Mouse (Mus musculus) liver, embryonic 13.5 days (tissue): ENCODE measurements around the gene Fndc10. TPM values are rescaled to one million over a fixed set of nuclear protein-coding genes. Genes with fewer than 3 reads are reported as not detected.
"Not testable (repeated sequence)": the region's sequence is repeated elsewhere in the genome, so short reads cannot be mapped to it uniquely, and the experiment has no call there.

ENCODE experiments used
- ATAC-seq: fragments of 200-750 bp; cut with Nextera tagmentation; 2 replicates; pipeline ENCODE4 v1.8.0; 2017; ENCODE audit warnings: low read depth, mild to moderate bottlenecking, moderate number of reproducible peaks, moderate library complexity
- DNase-seq: peaks from one replicate; pipeline ENCODE4 v3.0.0; 2022
- H3K27ac ChIP-seq: fragments of 300-500 bp; sonication (generic); 2 replicates; pipeline ENCODE4 v1.5.1; 2015; ENCODE audit warnings: moderate library complexity, mild to moderate bottlenecking, inconsistent platforms
- H3K27me3 ChIP-seq: fragments of 300-500 bp; sonication (generic); 2 replicates; pipeline ENCODE4 v1.6.1; 2015; ENCODE audit warnings: mild to moderate bottlenecking, inconsistent platforms
- H3K36me3 ChIP-seq: fragments of 300-500 bp; sonication (generic); 2 replicates; pipeline ENCODE4 v1.6.1; 2015; ENCODE audit warnings: mild to moderate bottlenecking, inconsistent platforms
- H3K4me1 ChIP-seq: fragments of 300-500 bp; sonication (generic); replicated peaks from 2 replicates; pipeline ENCODE4 v1.6.1; 2015; ENCODE audit warnings: inconsistent platforms
- H3K4me2 ChIP-seq: fragments of 300-500 bp; sonication (generic); 2 replicates; pipeline ENCODE4 v1.6.1; 2015; ENCODE audit warnings: inconsistent platforms, mild to moderate bottlenecking, moderate library complexity
- H3K4me3 ChIP-seq: fragments of 300-500 bp; sonication (generic); replicated peaks from 2 replicates; pipeline ENCODE4 v1.5.1; 2015; ENCODE audit warnings: mild to moderate bottlenecking, inconsistent platforms
- H3K9ac ChIP-seq: fragments of 300-500 bp; sonication (generic); 2 replicates; pipeline ENCODE4 v1.6.1; 2015; ENCODE audit warnings: mild to moderate bottlenecking, inconsistent platforms
- H3K9me3 ChIP-seq: fragments of 300-500 bp; sonication (generic); replicated peaks from 2 replicates; pipeline ENCODE4 v1.6.1; 2016; ENCODE audit warnings: inconsistent platforms
- WGBS: fragments of 180-500 bp; shearing (Covaris S2); methylation state at CpG from one replicate; pipeline ENCODE4 v1.1.7; 2015; ENCODE audit not compliant: insufficient replicate concordance; 5-methylcytosine and 5-hydroxymethylcytosine counted together
- polyA plus RNA-seq: library from polyadenylated mRNA; unstranded; fragments of >200 nt; fragmentation: Nextera tagmentation; extraction: Ambion mirVana; gene quantifications from 2 replicates; pipeline ENCODE4 v1.2.1, GENCODE M21; 2015

Fndc10 gene
- polyA plus RNA-seq, 1 experiment from 2014 or later = 0.39 TPM

DNA sequence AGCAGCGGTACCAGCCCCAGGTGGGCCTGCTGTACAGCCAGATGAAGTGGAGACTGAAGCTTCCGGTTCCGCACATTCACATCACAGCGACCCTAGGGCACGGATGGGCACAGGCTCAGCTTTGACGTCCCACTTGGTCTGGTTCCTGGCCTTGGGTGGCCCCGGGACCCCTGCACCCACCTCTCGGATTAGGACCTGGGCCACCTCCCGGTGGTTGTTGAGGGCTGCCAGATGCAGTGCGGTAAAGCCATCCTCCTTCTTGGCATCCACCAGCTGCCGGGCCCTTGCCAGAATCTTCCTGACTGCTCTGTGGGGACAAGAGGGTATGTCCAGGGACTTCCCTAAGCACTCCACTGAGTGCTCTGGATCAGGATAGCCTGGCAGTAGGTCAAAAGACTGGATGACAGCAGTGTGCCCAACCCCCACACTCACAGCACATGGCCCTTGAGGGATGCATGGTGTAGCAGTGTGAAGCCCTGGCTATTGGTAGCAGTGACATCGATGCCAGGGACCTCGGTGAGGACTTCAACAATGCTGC is 37.9 kb upstream of the Fndc10 start:
- Histone ChIP-seq H3K27me3 (peaks cover 50% of the 10 kb centered on the region), H3K9ac (no peak overlapping the region), H3K4me2 (no peak overlapping the region), H3K4me1 (peaks cover 35% of the 10 kb centered on the region), H3K9me3 (no peaks in the 10 kb centered on the region), H3K4me3 (no peak overlapping the region), H3K27ac (no peak overlapping the region), H3K36me3 (peaks cover 2% of the 10 kb centered on the region)
- ATAC-seq (no peak), DNase-seq (no peak)
- 81% methylated on average over 13 of the region's 13 CpGs for WGBS

DNA sequence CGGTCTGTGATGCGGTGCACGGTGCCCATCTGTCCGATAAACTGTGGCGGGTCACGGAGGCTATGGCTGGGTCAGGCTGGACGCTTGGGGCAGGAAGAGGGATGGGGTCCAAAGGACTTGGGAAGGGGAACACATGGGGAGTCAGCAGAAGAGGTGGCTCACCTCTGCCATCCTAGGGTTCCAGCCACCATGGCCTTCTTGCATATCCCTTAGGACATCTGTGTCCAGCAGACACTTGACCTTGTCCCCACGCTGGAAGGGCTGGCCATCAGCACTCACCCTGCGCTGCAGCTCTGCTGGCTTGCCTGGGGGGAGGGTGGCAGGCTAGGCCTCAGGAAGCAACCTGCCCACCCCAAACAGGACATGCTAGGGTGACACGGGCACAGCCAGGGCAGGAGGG is 35.2 kb upstream of the Fndc10 start:
- H3K4me1 ChIP-seq = peaks cover 19% of the 10 kb centered on the region
- DNase-seq (no peak), ATAC-seq (no peak)
- H3K9ac ChIP-seq = no peak overlapping the region
- no peak overlapping the region for H3K27ac ChIP-seq
- H3K4me3 ChIP-seq = no peak overlapping the region
- H3K9me3 ChIP-seq = no peaks in the 10 kb centered on the region
- H3K27me3 ChIP-seq = peaks cover 23% of the 10 kb centered on the region
- H3K4me2 ChIP-seq = no peak overlapping the region
- WGBS = 87% methylated on average over 10 of the region's 10 CpGs
- no peaks in the 10 kb centered on the region for H3K36me3 ChIP-seq

DNA sequence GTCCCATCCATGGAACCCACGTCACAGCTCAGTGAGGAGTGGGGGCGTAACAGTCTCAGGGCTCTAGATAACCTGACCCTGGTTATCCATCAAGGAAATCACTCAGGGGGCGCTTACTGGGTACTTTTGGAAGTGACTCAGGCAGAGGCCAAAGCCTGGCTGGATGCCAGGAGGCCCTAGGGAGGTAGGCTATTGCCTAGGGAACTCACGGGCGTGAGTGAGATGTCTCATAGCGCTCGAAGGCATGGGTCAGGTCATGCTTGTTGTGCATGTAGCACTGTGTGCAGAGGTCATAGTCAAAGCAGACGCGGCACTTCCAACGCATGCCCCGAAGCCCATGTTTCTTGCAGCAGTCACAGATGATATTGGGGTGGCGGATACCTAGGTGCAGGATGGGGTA is 33.5 kb upstream of the Fndc10 start:
- Histone ChIP-seq H3K4me3 (no peak overlapping the region), H3K27me3 (peaks cover 6% of the 10 kb centered on the region), H3K27ac (no peak overlapping the region), H3K4me2 (no peak overlapping the region), H3K9me3 (no peaks in the 10 kb centered on the region), H3K36me3 (no peaks in the 10 kb centered on the region), H3K4me1 (peaks cover 4% of the 10 kb centered on the region; the same call in 1 of the 2 replicates), H3K9ac (no peak overlapping the region)
- DNase-seq = no peak
- 0 out of 2 replicates have a peak, but pooled peaks have one; percentile 9 for ATAC-seq
- 80% methylated on average over 12 of the region's 12 CpGs for WGBS

DNA sequence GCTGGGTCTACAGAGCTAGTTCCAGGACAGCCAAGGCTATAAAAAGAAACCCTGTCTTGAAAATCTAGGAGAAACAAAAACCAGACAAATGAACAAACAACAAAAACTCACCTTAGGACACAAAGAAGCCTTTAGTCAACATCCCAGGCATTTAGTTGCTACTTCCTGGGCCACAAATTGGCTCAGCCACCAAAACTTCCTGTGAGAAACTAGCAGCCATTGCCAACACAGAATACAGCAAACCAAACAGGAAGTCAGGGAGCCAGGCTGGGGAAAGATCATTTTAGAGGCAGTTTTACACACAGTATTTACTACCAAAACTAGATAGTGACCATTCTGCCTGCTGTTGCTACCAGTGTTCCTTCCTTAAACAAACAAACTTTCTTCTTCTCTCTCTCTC is 27.2 kb upstream of the Fndc10 start:
- Histone ChIP-seq H3K4me2 (no peak overlapping the region), H3K9ac (no peak overlapping the region), H3K4me3 (no peak overlapping the region), H3K27ac (no peak overlapping the region), H3K9me3 (no peaks in the 10 kb centered on the region), H3K27me3 (no peaks in the 10 kb centered on the region), H3K36me3 (no peaks in the 10 kb centered on the region), H3K4me1 (peaks cover 18% of the 10 kb centered on the region)
- ATAC-seq = no peak
- DNase-seq = no peak

DNA sequence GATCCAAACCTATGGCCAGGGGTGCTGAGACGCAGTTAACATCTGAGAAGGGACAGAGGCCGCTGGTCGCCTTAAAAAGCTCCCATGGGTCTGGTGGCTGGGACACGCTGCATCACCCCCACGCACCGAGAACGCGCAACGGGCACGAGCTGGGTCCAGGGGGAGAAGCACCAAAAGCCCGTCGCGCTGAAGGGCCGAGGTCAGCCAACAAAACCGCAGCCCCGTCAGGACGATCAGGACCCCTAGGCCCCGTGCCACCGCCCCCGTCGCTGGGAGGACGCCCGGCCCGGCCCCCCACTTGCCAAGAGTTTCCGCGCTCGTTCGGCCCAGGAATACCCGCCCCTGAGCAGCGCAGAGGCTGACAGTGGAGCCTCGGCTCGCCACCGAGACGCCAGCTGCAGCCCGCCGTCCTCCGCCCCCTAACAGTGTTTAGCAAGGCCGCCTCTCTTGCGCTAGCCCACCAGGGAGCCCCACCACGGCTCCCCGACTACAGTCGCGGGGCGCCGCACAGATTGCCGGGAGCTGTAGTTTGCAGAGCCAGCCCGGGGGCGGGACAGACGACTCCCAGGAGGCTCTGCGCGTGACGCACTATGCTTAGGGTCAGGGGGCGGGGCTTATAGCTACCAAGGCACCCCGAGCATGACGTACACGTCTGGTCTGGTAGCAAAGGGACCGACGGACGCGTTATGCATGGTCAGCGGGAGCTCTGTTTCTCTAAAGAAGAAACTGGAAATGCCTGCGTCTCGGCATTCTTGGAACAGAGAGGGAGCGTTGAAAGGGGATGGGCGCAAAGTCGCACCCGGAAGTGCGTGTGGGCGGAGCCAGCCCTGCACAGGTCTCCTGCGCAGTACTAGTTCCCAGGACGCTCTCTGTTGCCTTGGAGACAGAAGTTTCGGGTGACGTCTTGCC is 25.2 kb upstream of the Fndc10 start, which contains the start of gene Mib2:
Mib2 (minus strand) TSS at position 510 of the 909 bp plus-strand sequence.
- Histone ChIP-seq H3K9ac (peak within 1 kb of the TSS; percentile 85), H3K36me3 (no peaks in the 10 kb centered on the region), H3K4me3 (peak within 1 kb of the TSS; percentile 91), H3K4me2 (peak within 1 kb of the TSS; percentile 93), H3K27me3 (no peaks in the 10 kb centered on the region), H3K27ac (no peak within 1 kb of the TSS), H3K4me1 (peaks cover 14% of the 10 kb centered on the region), H3K9me3 (no peaks in the 10 kb centered on the region)
- DNase-seq = peak; percentile 95
- WGBS = under 1% methylated on average over 73 of the region's 73 CpGs
- peak; percentile 98 for ATAC-seq

DNA sequence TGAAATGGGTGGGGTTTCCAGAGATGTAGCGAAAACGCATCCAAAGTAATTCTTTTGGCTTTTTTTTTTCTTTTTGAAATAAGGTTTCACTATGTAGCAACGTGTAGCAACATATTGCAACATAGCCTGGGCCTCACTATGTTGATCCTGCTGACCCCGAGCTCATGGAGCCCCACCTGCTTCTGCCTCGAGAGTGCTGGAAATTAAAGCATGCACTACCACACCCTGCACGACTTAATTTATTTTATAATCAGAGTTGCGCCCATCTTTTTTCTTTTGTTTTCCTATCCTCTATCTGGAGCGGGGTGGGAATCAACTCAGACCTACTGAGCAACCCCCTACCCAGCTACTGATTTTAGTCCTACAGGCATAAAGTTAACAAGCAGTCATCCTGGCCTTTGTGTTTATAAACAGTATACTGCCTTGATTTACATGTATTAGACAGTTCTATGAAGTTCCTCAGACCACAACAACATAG is 24.5 kb upstream of the Fndc10 start:
- DNase-seq (no peak), ATAC-seq (no peak)
- H3K27ac ChIP-seq = no peak overlapping the region
- no peaks in the 10 kb centered on the region for H3K36me3 ChIP-seq
- H3K9me3 ChIP-seq = no peaks in the 10 kb centered on the region
- H3K4me3 ChIP-seq = peak overlapping the region; percentile 91
- 4% methylated on average over 8 of the region's 8 CpGs for WGBS
- H3K27me3 ChIP-seq = no peaks in the 10 kb centered on the region
- peak overlapping the region; percentile 11 for H3K9ac ChIP-seq
- peaks cover 14% of the 10 kb centered on the region for H3K4me1 ChIP-seq
- peak overlapping the region; percentile 93 for H3K4me2 ChIP-seq

DNA sequence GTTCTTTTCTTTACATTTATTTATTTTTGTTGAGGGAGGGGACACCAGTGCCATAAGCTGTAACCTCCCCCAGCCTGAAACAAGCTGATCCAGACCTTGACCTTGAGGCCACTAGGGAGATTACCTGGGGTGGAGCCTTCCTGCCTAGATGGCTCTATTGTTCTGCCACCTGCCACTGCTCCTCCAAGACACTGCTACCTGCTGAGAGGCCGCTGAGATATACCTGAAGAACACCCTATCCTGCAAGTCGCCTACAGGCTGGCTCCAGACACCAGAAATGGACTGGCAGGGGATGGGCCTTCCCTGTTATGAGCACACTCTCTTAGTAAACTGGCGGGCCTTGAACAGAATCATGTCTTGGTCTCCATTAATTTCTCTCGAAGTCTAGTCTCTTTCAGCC is 23.9 kb upstream of the Fndc10 start:
- H3K27ac ChIP-seq, ATAC-seq, H3K4me3 ChIP-seq: not testable (repeated sequence)

DNA sequence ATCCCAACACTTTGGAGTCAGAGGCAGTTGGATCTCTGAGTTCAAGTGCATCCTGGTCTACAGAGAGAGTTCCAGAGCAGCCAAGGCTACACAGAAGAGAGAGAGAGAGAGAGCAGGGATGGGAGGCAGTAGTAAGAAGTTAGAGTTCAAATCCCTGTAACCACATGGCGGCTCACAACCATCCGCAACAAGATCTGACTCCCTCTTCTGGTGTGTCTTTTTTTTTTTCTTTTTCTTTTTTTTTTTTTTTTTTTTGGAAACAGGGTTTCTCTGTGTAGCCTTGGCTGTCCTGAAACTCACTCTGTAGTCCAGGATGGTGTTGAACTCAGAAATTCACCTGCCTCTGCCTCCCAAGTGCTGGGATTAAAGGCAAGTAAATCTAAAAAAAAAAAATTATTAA is 22.1 kb upstream of the Fndc10 start:
- Histone ChIP-seq H3K9me3 (no peaks in the 10 kb centered on the region), H3K27ac (no peak overlapping the region), H3K4me1 (peaks cover 14% of the 10 kb centered on the region), H3K27me3 (no peaks in the 10 kb centered on the region), H3K36me3 (no peaks in the 10 kb centered on the region), H3K4me2 (no peak overlapping the region), H3K9ac (no peak overlapping the region), H3K4me3 (no peak overlapping the region)
- DNase-seq (no peak), ATAC-seq (no peak)
- 39% methylated on average over 2 of the region's 2 CpGs for WGBS

More for the DNA sequence above, 23.9 kb upstream of the Fndc10 start:
- peak overlapping the region; percentile 93 for H3K4me2 ChIP-seq
- not testable (repeated sequence) for H3K36me3 ChIP-seq, H3K27me3 ChIP-seq, H3K9me3 ChIP-seq, DNase-seq
- H3K4me1 ChIP-seq = peaks cover 14% of the 10 kb centered on the region
- WGBS = 64% methylated on average over 4 of the region's 4 CpGs
- H3K9ac ChIP-seq = 0 out of 2 replicates have a peak overlapping the region, but pooled peaks have one; percentile 11

DNA sequence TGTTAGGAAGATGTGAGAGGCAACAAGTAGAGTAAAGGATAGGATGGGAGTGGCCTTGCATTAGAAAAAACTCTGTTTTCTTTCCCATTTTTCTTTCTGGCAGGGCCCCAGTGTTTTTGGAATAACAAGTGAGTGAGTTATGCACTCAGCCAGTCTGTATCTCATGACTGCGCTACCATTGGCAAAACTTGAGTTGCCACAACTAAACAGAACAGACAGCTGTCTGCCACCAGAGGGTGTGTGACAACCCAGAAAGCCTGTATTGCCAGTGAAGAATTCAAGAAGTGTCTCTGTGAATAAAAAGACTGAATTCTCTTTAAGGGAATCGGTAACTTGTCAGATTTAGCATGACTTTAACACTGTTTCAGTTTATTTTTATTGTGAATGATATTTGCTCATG is 18.2 kb upstream of the Fndc10 start:
- H3K9ac ChIP-seq = no peak overlapping the region
- ATAC-seq = no peak
- H3K36me3 ChIP-seq = no peaks in the 10 kb centered on the region
- no peak for DNase-seq
- H3K4me1 ChIP-seq = no peaks in the 10 kb centered on the region
- 65% methylated on average over 2 of the region's 2 CpGs for WGBS
- no peak overlapping the region for H3K4me2 ChIP-seq
- H3K9me3 ChIP-seq = no peaks in the 10 kb centered on the region
- no peak overlapping the region for H3K27ac ChIP-seq
- H3K27me3 ChIP-seq = no peaks in the 10 kb centered on the region
- no peak overlapping the region for H3K4me3 ChIP-seq

DNA sequence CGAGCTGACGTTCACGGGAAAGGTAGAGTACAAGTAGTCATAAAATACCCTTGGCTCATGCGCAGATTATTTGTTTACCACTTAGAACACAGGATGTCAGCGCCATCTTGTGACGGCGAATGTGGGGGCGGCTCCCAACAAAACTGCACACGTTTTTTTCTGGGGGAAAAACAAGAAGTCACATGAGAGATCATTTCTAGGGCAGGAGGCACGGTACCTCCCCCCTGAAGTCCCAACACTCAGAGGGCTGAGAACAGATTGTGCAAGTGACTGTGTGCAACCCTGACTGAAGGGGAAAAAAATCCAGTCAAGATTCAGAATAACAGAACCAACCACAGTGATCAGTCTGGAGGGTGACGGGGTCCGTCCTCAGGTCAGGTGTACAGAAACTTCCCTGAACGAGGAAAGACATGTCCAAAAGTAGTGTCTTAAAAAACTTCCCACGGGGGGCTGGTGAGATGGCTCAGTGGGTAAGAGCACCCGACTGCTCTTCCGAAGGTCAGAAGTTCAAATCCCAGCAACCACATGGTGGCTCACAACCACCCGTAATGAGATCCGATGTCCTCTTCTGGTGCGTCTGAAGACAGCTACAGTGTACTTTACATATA is 10.4 kb upstream of the Fndc10 start:
- not testable (repeated sequence) for H3K9me3 ChIP-seq, H3K27me3 ChIP-seq, H3K27ac ChIP-seq, ATAC-seq, H3K36me3 ChIP-seq, H3K4me1 ChIP-seq, DNase-seq, H3K4me3 ChIP-seq, H3K9ac ChIP-seq, H3K4me2 ChIP-seq
- 75% methylated on average over 16 of the region's 19 CpGs for WGBS

DNA sequence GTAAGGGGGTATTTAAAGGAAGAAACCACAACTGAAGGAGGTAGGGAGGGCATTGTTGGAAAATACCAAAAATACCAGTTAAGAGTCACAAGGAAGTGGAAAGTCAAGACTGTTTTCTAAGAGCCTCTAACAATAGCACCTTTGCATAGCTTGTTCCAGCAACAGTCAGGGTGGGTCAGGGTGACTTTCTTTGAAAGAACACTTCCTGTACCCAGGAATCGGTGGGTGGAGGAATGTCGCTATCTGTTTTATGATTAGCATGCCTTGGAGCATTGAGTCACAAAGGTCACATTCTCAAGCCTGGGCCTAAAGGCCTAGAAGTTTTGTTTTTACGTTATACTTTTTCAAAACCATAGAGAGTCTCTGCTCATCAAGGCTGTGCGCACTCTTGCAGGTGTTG is 6.4 kb upstream of the Fndc10 start:
- not testable (repeated sequence) for H3K4me3 ChIP-seq, ATAC-seq, H3K4me2 ChIP-seq, H3K9me3 ChIP-seq, H3K4me1 ChIP-seq, DNase-seq, H3K36me3 ChIP-seq, H3K9ac ChIP-seq, H3K27ac ChIP-seq
- WGBS = 76% methylated on average over 4 of the region's 4 CpGs
- peaks cover 22% of the 10 kb centered on the region for H3K27me3 ChIP-seq
